Mouse (Mus musculus) stomach, embryonic 16.5 days (tissue): ENCODE data around the gene Srarp. TPM values are rescaled to one million over a fixed set of nuclear protein-coding genes. Genes with fewer than 3 reads are reported as not detected.

Experiments used
- ATAC-seq: fragments of 200-750 bp; cut with Nextera tagmentation; 2 replicates; pipeline ENCODE4 v1.8.0; 2017; ENCODE audit warnings: moderate number of reproducible peaks, moderate TSS enrichment; ENCODE audit not compliant: insufficient read depth, low FRiP score
- H3K27ac ChIP-seq: fragments of 300-500 bp; sonication (generic); 2 replicates; pipeline ENCODE4 v1.5.1; 2014; ENCODE audit warnings: low read length
- H3K27me3 ChIP-seq: fragments of 300-500 bp; sonication (generic); 2 replicates; pipeline ENCODE4 v1.6.1; 2014; ENCODE audit warnings: low read length, control low read depth, mixed read lengths; ENCODE audit not compliant: control insufficient read depth, insufficient read depth
- H3K36me3 ChIP-seq: fragments of 300-500 bp; sonication (generic); 2 replicates; pipeline ENCODE4 v1.6.1; 2014; ENCODE audit warnings: low read length; ENCODE audit not compliant: control insufficient read depth, insufficient read depth
- H3K4me1 ChIP-seq: fragments of 300-500 bp; sonication (generic); 2 replicates; pipeline ENCODE4 v1.6.1; 2014; ENCODE audit warnings: low read length, control low read depth, mixed read lengths; ENCODE audit not compliant: control insufficient read depth, insufficient read depth
- H3K4me2 ChIP-seq: fragments of 300-500 bp; sonication (generic); 2 replicates; pipeline ENCODE4 v1.6.1; 2014; ENCODE audit warnings: low read depth, low read length, mixed read lengths
- H3K4me3 ChIP-seq: fragments of 300-500 bp; sonication (generic); replicated peaks from 2 replicates; pipeline ENCODE4 v1.5.1; 2014; ENCODE audit warnings: mild to moderate bottlenecking, low read length
- H3K9ac ChIP-seq: fragments of 300-500 bp; sonication (generic); 2 replicates; pipeline ENCODE4 v1.6.1; 2014; ENCODE audit warnings: low read length
- H3K9me3 ChIP-seq: fragments of 300-500 bp; sonication (generic); replicated peaks from 2 replicates; pipeline ENCODE4 v1.6.1; 2016; ENCODE audit warnings: low read length, control low read depth; ENCODE audit not compliant: control insufficient read depth
- WGBS: fragments of 180-500 bp; shearing (Covaris S2); extraction: QIAGEN DNeasy Blood & Tissue Kit; methylation state at CpG from one replicate; pipeline ENCODE4 v1.1.7; 2014; 5-methylcytosine and 5-hydroxymethylcytosine counted together
- polyA plus RNA-seq: library from polyadenylated mRNA; unstranded; fragments of >200 nt; fragmentation: Nextera tagmentation; extraction: Ambion mirVana; gene quantifications from 2 replicates; pipeline ENCODE4 v1.2.1, GENCODE M21; 2015

The Srarp gene
- polyA plus RNA-seq, 1 experiment from 2014 or later: not detected

- Histone ChIP-seq H3K9me3 (no peaks in the 10 kb centered on the region; the same call in 1 of the 2 replicates), H3K4me1 (0 out of 2 replicates have a peak, but pooled peaks cover 6% of the 10 kb centered on the region), H3K4me3 (no peak overlapping the region), H3K36me3 (peaks cover 65% of the 10 kb centered on the region), H3K9ac (no peak overlapping the region), H3K4me2 (no peak overlapping the region), H3K27ac (no peak overlapping the region), H3K27me3 (no peaks in the 10 kb centered on the region)
- WGBS: 89% methylated on average over 9 of the region's 9 CpGs
- no peak for ATAC-seq
These were observed 33.4 kb upstream of the Srarp start for GRCm38 (mm10) chr4:141469343-141469742.

GRCm38 (mm10) chr4:141468576-141468975 is 32.7 kb upstream of the Srarp start:
- H3K27ac ChIP-seq: no peak overlapping the region

GRCm38 (mm10) chr4:141467581-141467927 is 31.6 kb upstream of the Srarp start:
- peaks cover 58% of the 10 kb centered on the region for H3K36me3 ChIP-seq
- H3K9ac ChIP-seq: no peak overlapping the region
- 0 out of 2 replicates have a peak, but pooled peaks cover 6% of the 10 kb centered on the region for H3K4me1 ChIP-seq
- H3K4me2 ChIP-seq: no peak overlapping the region
- no peaks in the 10 kb centered on the region; the same call in 1 of the 2 replicates for H3K9me3 ChIP-seq
- ATAC-seq: no peak
- WGBS: 84% methylated on average over 6 of the region's 6 CpGs
- no peaks in the 10 kb centered on the region for H3K27me3 ChIP-seq
- H3K4me3 ChIP-seq: no peak overlapping the region
- no peak overlapping the region for H3K27ac ChIP-seq

More at GRCm38 (mm10) chr4:141468576-141468975, 32.7 kb upstream of the Srarp start:
- H3K9me3 ChIP-seq: no peaks in the 10 kb centered on the region; the same call in 1 of the 2 replicates
- no peak overlapping the region for H3K4me3 ChIP-seq
- peaks cover 68% of the 10 kb centered on the region for H3K36me3 ChIP-seq
- H3K27me3 ChIP-seq: no peaks in the 10 kb centered on the region
- ATAC-seq: no peak
- H3K4me1 ChIP-seq: 0 out of 2 replicates have a peak, but pooled peaks cover 6% of the 10 kb centered on the region
- H3K9ac ChIP-seq: no peak overlapping the region
- H3K4me2 ChIP-seq: no peak overlapping the region
- WGBS: 47% methylated on average over 10 of the region's 10 CpGs

GRCm38 (mm10) chr4:141466844-141467580 is 31.1 kb upstream of the Srarp start:
- Histone ChIP-seq H3K27me3 (no peaks in the 10 kb centered on the region), H3K27ac (no peak overlapping the region), H3K4me2 (no peak overlapping the region), H3K4me1 (0 out of 2 replicates have a peak, but pooled peaks cover 6% of the 10 kb centered on the region), H3K36me3 (peaks cover 53% of the 10 kb centered on the region), H3K9me3 (no peaks in the 10 kb centered on the region; the same call in 1 of the 2 replicates), H3K4me3 (no peak overlapping the region), H3K9ac (no peak overlapping the region)
- no peak for ATAC-seq
- WGBS: 83% methylated on average over 15 of the region's 15 CpGs

GRCm38 (mm10) chr4:141466289-141466795 is 30.4 kb upstream of the Srarp start:
- Histone ChIP-seq H3K4me1 (0 out of 2 replicates have a peak, but pooled peaks cover 7% of the 10 kb centered on the region), H3K9me3 (no peaks in the 10 kb centered on the region; the same call in 1 of the 2 replicates), H3K27ac (no peak overlapping the region), H3K27me3 (no peaks in the 10 kb centered on the region), H3K4me3 (no peak overlapping the region), H3K9ac (no peak overlapping the region), H3K4me2 (no peak overlapping the region), H3K36me3 (peaks cover 46% of the 10 kb centered on the region)
- 87% methylated on average over 16 of the region's 16 CpGs for WGBS
- no peak for ATAC-seq

GRCm38 (mm10) chr4:141465512-141466288 is 29.8 kb upstream of the Srarp start:
- Histone ChIP-seq H3K9me3 (no peaks in the 10 kb centered on the region), H3K36me3 (peaks cover 42% of the 10 kb centered on the region), H3K4me3 (no peak overlapping the region), H3K4me2 (no peak overlapping the region), H3K27ac (no peak overlapping the region), H3K27me3 (no peaks in the 10 kb centered on the region), H3K9ac (no peak overlapping the region), H3K4me1 (peaks cover 14% of the 10 kb centered on the region; the same call in 1 of the 2 replicates)
- no peak for ATAC-seq
- WGBS: 91% methylated on average over 34 of the region's 34 CpGs

- Histone ChIP-seq H3K27me3 (no peaks in the 10 kb centered on the region), H3K4me1 (peaks cover 17% of the 10 kb centered on the region; the same call in 1 of the 2 replicates), H3K4me3 (no peak overlapping the region), H3K4me2 (no peak overlapping the region), H3K9me3 (no peaks in the 10 kb centered on the region), H3K27ac (no peak overlapping the region), H3K9ac (no peak overlapping the region), H3K36me3 (peaks cover 37% of the 10 kb centered on the region)
- no peak for ATAC-seq
- 73% methylated on average over 16 of the region's 16 CpGs for WGBS
These were observed 28.8 kb upstream of the Srarp start for GRCm38 (mm10) chr4:141464722-141465121.

GRCm38 (mm10) chr4:141463472-141463871 is 27.6 kb upstream of the Srarp start:
- WGBS: 77% methylated on average over 14 of the region's 14 CpGs
- no peak for ATAC-seq
- Histone ChIP-seq H3K4me2 (no peak overlapping the region), H3K4me3 (no peak overlapping the region), H3K27ac (no peak overlapping the region), H3K4me1 (peaks cover 16% of the 10 kb centered on the region; the same call in 1 of the 2 replicates), H3K9ac (no peak overlapping the region), H3K9me3 (no peaks in the 10 kb centered on the region), H3K36me3 (peaks cover 33% of the 10 kb centered on the region), H3K27me3 (no peaks in the 10 kb centered on the region)
